Comparison of ENCODE assay signal across 12 mouse cellular contexts in genomic region chr6:126033693-126034402, GRCm38 (mm10).
A peak's percentile ranks its signal among the peaks of the same experiment; 100 is the strongest.
DNase-seq lines count a peak whose midpoint lies in the region; ATAC-seq and TF ChIP-seq lines count a peak whose summit lies in the region.
"Had no signal": no experiment of that assay in that cellular context is flagged by ENCODE, and none has a peak within 500 bp of the region (broad histone marks: within the 10 kb centered on the region; RNA-seq: fewer than 3 reads in every experiment).

No protein-coding gene starts in this region.

- CTCF ChIA-PET in Patski (lab: Charles Lee): interaction anchor here (0.9 kb wide), 1 partner anchor 12 kb away, joined by 5 read pairs; no protein-coding TSS in a partner anchor

- 62% methylated on average over 8 of the region's 8 CpGs for WGBS in kidney, embryonic 14.5 days
- WGBS in kidney, embryonic 15.5 days: 54% methylated on average over 8 of the region's 8 CpGs
- WGBS in embryonic facial prominence, embryonic 14.5 days: 44% methylated on average over 8 of the region's 8 CpGs

- peaks cover 6% of the 10 kb centered on the region; the same call in 1 of the 2 replicates for H3K4me1 ChIP-seq in kidney, embryonic 14.5 days (ENCODE audit: control insufficient read depth, insufficient read depth, low read length)
- H3K4me1 ChIP-seq in kidney, embryonic 15.5 days: peaks cover 8% of the 10 kb centered on the region; the same call in 1 of the 2 replicates
- H3K4me1 ChIP-seq in embryonic facial prominence, embryonic 14.5 days (ENCODE audit: control insufficient read depth, insufficient read depth, low read length): peaks cover 3% of the 10 kb centered on the region; the same call in 1 of the 2 replicates

- H3K4me2 ChIP-seq in kidney, embryonic 14.5 days (replicated peaks; ENCODE audit: low read depth, low read length): no peak overlapping the region
- no peak overlapping the region for H3K4me2 ChIP-seq in kidney, embryonic 15.5 days
- peak overlapping the region; percentile 18 for H3K4me2 ChIP-seq in embryonic facial prominence, embryonic 14.5 days (ENCODE audit: low read depth, low read length)
- H3K4me2 ChIP-seq: neural tube, embryonic 15.5 days had no signal

- no peak for TF ChIP-seq CTCF in Patski (IDR thresholded peaks at IDR 0.05)

- H3K36me3 ChIP-seq in kidney, embryonic 14.5 days (ENCODE audit: control insufficient read depth, insufficient read depth, low read length): no peaks in the 10 kb centered on the region
- H3K36me3 ChIP-seq in kidney, embryonic 15.5 days: no peaks in the 10 kb centered on the region
- no peaks in the 10 kb centered on the region for H3K36me3 ChIP-seq in embryonic facial prominence, embryonic 14.5 days (ENCODE audit: control insufficient read depth, insufficient read depth, low read length)
- H3K36me3 ChIP-seq: neural tube, embryonic 15.5 days had no signal

- H3K27me3 ChIP-seq in kidney, embryonic 14.5 days (ENCODE audit: control insufficient read depth, insufficient read depth, low read length): no peaks in the 10 kb centered on the region
- no peaks in the 10 kb centered on the region for H3K27me3 ChIP-seq in kidney, embryonic 15.5 days
- H3K27me3 ChIP-seq in Patski: no peaks in the 10 kb centered on the region
- H3K27me3 ChIP-seq in embryonic facial prominence, embryonic 14.5 days (replicated peaks; ENCODE audit: control insufficient read depth, insufficient read depth, low read length): no peaks in the 10 kb centered on the region
- H3K27me3 ChIP-seq: neural tube, embryonic 15.5 days had no signal

- no peak overlapping the region for H3K9ac ChIP-seq in kidney, embryonic 14.5 days (ENCODE audit: low read depth, low read length)
- no peak overlapping the region for H3K9ac ChIP-seq in kidney, embryonic 15.5 days
- no peak overlapping the region for H3K9ac ChIP-seq in embryonic facial prominence, embryonic 14.5 days (ENCODE audit: low read depth, low read length)
- H3K9ac ChIP-seq: neural tube, embryonic 15.5 days had no signal

- DNase-seq in Patski (ENCODE audit: low read depth, low spot score): peak; percentile 73
- peak; percentile 54 for DNase-seq in embryonic facial prominence, embryonic 14.5 days (ENCODE audit: low spot score)
- DNase-seq in retina, embryonic 14.5 days (ENCODE audit: low spot score): peak; percentile 59
- DNase-seq in T-cell, adult 2 months (ENCODE audit: low spot score): no peak
- DNase-seq: cerebellum, postnatal 25 days; kidney, postnatal 25 days; left cerebral cortex, postnatal 4 days; thymus, postnatal 14 days had no signal

- H3K9me3 ChIP-seq in kidney, embryonic 14.5 days (ENCODE audit: control insufficient read depth, low read length): no peaks in the 10 kb centered on the region
- H3K9me3 ChIP-seq in kidney, embryonic 15.5 days (replicated peaks): no peaks in the 10 kb centered on the region
- no peaks in the 10 kb centered on the region for H3K9me3 ChIP-seq in embryonic facial prominence, embryonic 14.5 days (ENCODE audit: control insufficient read depth, low read length)
- H3K9me3 ChIP-seq: neural tube, embryonic 15.5 days had no signal

- in situ Hi-C loops in Patski (cut with MboI; ENCODE audit: low pct_unique_long_range_greater_than_20kb): no loop called here

- ATAC-seq in kidney, embryonic 14.5 days (ENCODE audit: low FRiP score, low TSS enrichment): peak; percentile 16; the same call in 1 of the 2 replicates
- ATAC-seq in kidney, embryonic 15.5 days (replicated peaks; ENCODE audit: low FRiP score): no peak
- peak; percentile 82 for ATAC-seq in Patski
- peak; percentile 60 for ATAC-seq in embryonic facial prominence, embryonic 14.5 days (ENCODE audit: low read depth)
- no peak for ATAC-seq in cerebellum, adult (ENCODE audit: insufficient number of reproducible peaks, low FRiP score, low TSS enrichment)

- POLR2A ChIA-PET in Patski (lab: Charles Lee): no interaction called here

- no peak overlapping the region for H3K4me3 ChIP-seq in kidney, embryonic 14.5 days (ENCODE audit: low read length)
- no peak overlapping the region for H3K4me3 ChIP-seq in kidney, embryonic 15.5 days (replicated peaks)
- H3K4me3 ChIP-seq in embryonic facial prominence, embryonic 14.5 days (ENCODE audit: low read depth, low read length): no peak overlapping the region
- H3K4me3 ChIP-seq: neural tube, embryonic 15.5 days had no signal

- no peak overlapping the region for H3K27ac ChIP-seq in kidney, embryonic 14.5 days (ENCODE audit: low read depth, low read length)
- no peak overlapping the region for H3K27ac ChIP-seq in kidney, embryonic 15.5 days
- no peak overlapping the region for H3K27ac ChIP-seq in embryonic facial prominence, embryonic 14.5 days (replicated peaks; ENCODE audit: low read depth, low read length)

Comparison
In these comparisons a context has a peak if more than half of its experiments do, and no peak if none do; other contexts are left out.
1. ATAC-seq: peak in kidney, embryonic 14.5 days (single experiment), Patski (single experiment) and embryonic facial prominence, embryonic 14.5 days (single experiment); none in kidney, embryonic 15.5 days (single experiment) and cerebellum, adult (single experiment).